Mouse (Mus musculus) stomach, embryonic 15.5 days (tissue): ENCODE results near the gene Phkb. TPM values are rescaled to one million over a fixed set of nuclear protein-coding genes. Genes with fewer than 3 reads are reported as not detected.

ENCODE experiments used
- polyA plus RNA-seq: library from polyadenylated mRNA; unstranded; fragments of >200 nt; fragmentation: Nextera tagmentation; extraction: Ambion mirVana; gene quantifications from 2 replicates; pipeline ENCODE4 v1.2.1, GENCODE M21; 2015

Gene Phkb
- polyA plus RNA-seq, 1 experiment from 2014 or later: 40.8 TPM

Other genes starting within 250 kb of the Phkb start
- 6.0 and 6.7 TPM in 2 replicates for gene Neto2, start 140.0 kb upstream of the Phkb start, polyA plus RNA-seq
- 66.6 and 71.7 TPM in 2 replicates for gene Itfg1, start within 50 bp of the Phkb start, polyA plus RNA-seq